ENCODE assay signal across 7 mouse cellular contexts in genomic region chr7:109852752-109853212, GRCm38 (mm10). TPM values are rescaled to one million over a fixed set of nuclear protein-coding genes. Genes with fewer than 3 reads are reported as not detected.
DNase-seq lines count a peak whose midpoint lies in the region; ATAC-seq and TF ChIP-seq lines count a peak whose summit lies in the region.

No protein-coding gene starts in this region.

- TF ChIP-seq CTCF in lung, embryonic 14.5 days (IDR thresholded peaks at IDR 0.05; ENCODE audit: low read depth), result no peak
- no peak for TF ChIP-seq CTCF in lung, adult 2 months (IDR thresholded peaks at IDR 0.05; ENCODE audit: insufficient read depth, low read length)
- no peak for TF ChIP-seq CTCF in heart, postnatal 0 days (IDR thresholded peaks at IDR 0.05; ENCODE audit: low read depth)
- TF ChIP-seq CTCF in kidney, adult 2 months (conservative IDR thresholded peaks at IDR 0.05; ENCODE audit: insufficient read depth, insufficient read length, low read depth, low read length), result no peak

- H3K27ac ChIP-seq in lung, embryonic 14.5 days (ENCODE audit: low read depth), result no peak overlapping the region
- peak overlapping the region; percentile 32; the same call in 1 of the 2 replicates for H3K27ac ChIP-seq in heart, postnatal 0 days (ENCODE audit: low read depth)
- H3K27ac ChIP-seq in stomach, embryonic 14.5 days (ENCODE audit: low read length), result no peak overlapping the region
- no peak overlapping the region for H3K27ac ChIP-seq in kidney, adult 2 months (ENCODE audit: insufficient read depth, low read depth, low read length)
- no peak overlapping the region for H3K27ac ChIP-seq in midbrain, embryonic 10.5 days (replicated peaks)

- peak; percentile 52; the same call in 1 of the 2 replicates for ATAC-seq in lung, embryonic 14.5 days (ENCODE audit: insufficient read depth)
- ATAC-seq in heart, postnatal 0 days (ENCODE audit: insufficient read depth, low read depth), result peak; percentile 72
- peak; percentile 73; the same call in 1 of the 2 replicates for ATAC-seq in stomach, embryonic 14.5 days (ENCODE audit: insufficient number of reproducible peaks, insufficient read depth, low FRiP score, low read depth)

- H3K9ac ChIP-seq in lung, embryonic 14.5 days, result no peak overlapping the region
- H3K9ac ChIP-seq in heart, postnatal 0 days (replicated peaks; ENCODE audit: low read depth, low read length), result no peak overlapping the region; the same call in 1 of the 2 replicates
- no peak overlapping the region for H3K9ac ChIP-seq in stomach, embryonic 14.5 days (replicated peaks; ENCODE audit: low read depth, low read length)

- H3K27me3 ChIP-seq in lung, embryonic 14.5 days (ENCODE audit: insufficient read depth, low read length), result no peaks in the 10 kb centered on the region
- no peaks in the 10 kb centered on the region for H3K27me3 ChIP-seq in heart, postnatal 0 days (ENCODE audit: control insufficient read depth, insufficient read depth, low read length)
- no peaks in the 10 kb centered on the region for H3K27me3 ChIP-seq in stomach, embryonic 14.5 days (ENCODE audit: control insufficient read depth, insufficient read depth, low read length)
- H3K27me3 ChIP-seq in kidney, adult 2 months (replicated peaks; ENCODE audit: control insufficient read depth, insufficient read depth, low read length), result no peaks in the 10 kb centered on the region
- H3K27me3 ChIP-seq in midbrain, embryonic 10.5 days (ENCODE audit: low read depth, poor library complexity, severe bottlenecking), result peaks cover 61% of the 10 kb centered on the region

- H3K36me3 ChIP-seq in lung, embryonic 14.5 days (ENCODE audit: insufficient read depth), result no peaks in the 10 kb centered on the region
- no peaks in the 10 kb centered on the region for H3K36me3 ChIP-seq in heart, postnatal 0 days (replicated peaks; ENCODE audit: control insufficient read depth, insufficient read depth, low read length)
- H3K36me3 ChIP-seq in stomach, embryonic 14.5 days (ENCODE audit: control insufficient read depth, insufficient read depth, low read length), result no peaks in the 10 kb centered on the region
- H3K36me3 ChIP-seq in kidney, adult 2 months (ENCODE audit: control insufficient read depth, insufficient read depth, low read length), result no peaks in the 10 kb centered on the region
- H3K36me3 ChIP-seq in midbrain, embryonic 10.5 days, result peaks cover 5% of the 10 kb centered on the region; the same call in 1 of the 2 replicates

- no peak for DNase-seq in lung, embryonic 14.5 days
- DNase-seq in lung, adult 2 months, result no peak
- peak; percentile 54 for DNase-seq in c-Kit-positive CD71-positive TER-119-negative erythroid progenitor cells, embryonic 14.5 days (ENCODE audit: low read depth)
- DNase-seq in heart, postnatal 0 days (ENCODE audit: low spot score), result peak; percentile 57
- no peak for DNase-seq in kidney, adult 2 months
- DNase-seq in midbrain, embryonic 10.5 days (ENCODE audit: low spot score), result no peak

- H3K4me1 ChIP-seq in lung, embryonic 14.5 days (ENCODE audit: insufficient read depth), result peaks cover 6% of the 10 kb centered on the region; the same call in 1 of the 2 replicates
- H3K4me1 ChIP-seq in lung, adult 2 months (ENCODE audit: control insufficient read depth, insufficient read depth, low read length), result no peaks in the 10 kb centered on the region
- peaks cover 25% of the 10 kb centered on the region for H3K4me1 ChIP-seq in heart, postnatal 0 days (ENCODE audit: control insufficient read depth, insufficient read depth)
- peaks cover 12% of the 10 kb centered on the region; the same call in 1 of the 2 replicates for H3K4me1 ChIP-seq in stomach, embryonic 14.5 days (ENCODE audit: control insufficient read depth, insufficient read depth, low read length)
- H3K4me1 ChIP-seq in kidney, adult 2 months (ENCODE audit: control insufficient read depth, insufficient read depth, low read length), result no peaks in the 10 kb centered on the region
- peaks cover 47% of the 10 kb centered on the region for H3K4me1 ChIP-seq in midbrain, embryonic 10.5 days

- no peak overlapping the region for H3K4me3 ChIP-seq in lung, embryonic 14.5 days (ENCODE audit: low read depth, low read length)
- H3K4me3 ChIP-seq in lung, adult 2 months (replicated peaks; ENCODE audit: extremely low read depth, low read depth, low read length), result no peak overlapping the region
- no peak overlapping the region for H3K4me3 ChIP-seq in heart, postnatal 0 days (ENCODE audit: low read depth, low read length)
- H3K4me3 ChIP-seq in stomach, embryonic 14.5 days (ENCODE audit: low read depth, low read length), result no peak overlapping the region
- no peak overlapping the region for H3K4me3 ChIP-seq in kidney, adult 2 months (ENCODE audit: insufficient read depth, low read depth, low read length)
- H3K4me3 ChIP-seq in midbrain, embryonic 10.5 days, result no peak overlapping the region

- no peak for TF ChIP-seq POLR2A in lung, adult 2 months (IDR thresholded peaks at IDR 0.05; ENCODE audit: borderline replicate concordance, extremely low read depth, low read depth, low read length)
- TF ChIP-seq POLR2A in kidney, adult 2 months (IDR thresholded peaks at IDR 0.05; ENCODE audit: low read depth, low read length), result no peak

- no peaks in the 10 kb centered on the region for H3K9me3 ChIP-seq in lung, embryonic 14.5 days (ENCODE audit: low read depth, low read length)
- H3K9me3 ChIP-seq in heart, postnatal 0 days (replicated peaks; ENCODE audit: control insufficient read depth, low read length), result no peaks in the 10 kb centered on the region
- H3K9me3 ChIP-seq in stomach, embryonic 14.5 days (ENCODE audit: control insufficient read depth, low read depth, low read length), result no peaks in the 10 kb centered on the region
- no peaks in the 10 kb centered on the region for H3K9me3 ChIP-seq in midbrain, embryonic 10.5 days (replicated peaks)

- WGBS in lung, embryonic 14.5 days, result 36% methylated on average over 7 of the region's 7 CpGs
- 35% methylated on average over 7 of the region's 7 CpGs for WGBS in lung, adult 2 months
- 19% methylated on average over 7 of the region's 7 CpGs for WGBS in heart, postnatal 0 days
- WGBS in stomach, embryonic 14.5 days, result 27% methylated on average over 7 of the region's 7 CpGs
- WGBS in kidney, adult 2 months, result 66% methylated on average over 7 of the region's 7 CpGs
- 72% methylated on average over 7 of the region's 7 CpGs for WGBS in midbrain, embryonic 10.5 days

- H3K4me2 ChIP-seq in lung, embryonic 14.5 days, result no peak overlapping the region
- H3K4me2 ChIP-seq in heart, postnatal 0 days (ENCODE audit: low read depth, low read length), result no peak overlapping the region
- H3K4me2 ChIP-seq in stomach, embryonic 14.5 days (replicated peaks; ENCODE audit: low read depth, low read length), result no peak overlapping the region

- TF ChIP-seq EP300 in heart, postnatal 0 days (IDR thresholded peaks at IDR 0.05; ENCODE audit: low read depth), result no peak

RNA-seq across cellular contexts. Expression of gene Scube2, which starts 12.7 kb away (rescaled TPM):
- polyA plus RNA-seq in lung, embryonic 14.5 days (2014; fragmentation: Nextera tagmentation; extraction: Ambion mirVana), result 1.3 and 2.0 TPM in 2 replicates
- 16.7 and 21.8 TPM in 2 replicates for polyA plus RNA-seq in lung, adult 2 months (2012; rRNA removed)
- total RNA-seq in heart, postnatal 0 days (2014; rRNA removed; ENCODE audit: low replicate concordance), result 9.7 and 16.8 TPM in 2 replicates
- 6.4 and 8.3 TPM in 2 replicates for polyA plus RNA-seq in heart, postnatal 0 days (2015; fragmentation: Nextera tagmentation; extraction: Ambion mirVana)
- polyA plus RNA-seq in stomach, embryonic 14.5 days (2014; fragmentation: Nextera tagmentation; extraction: Ambion mirVana), result 1.9 and 2.2 TPM in 2 replicates
- 0.28 and 0.37 TPM in 2 replicates for polyA plus RNA-seq in kidney, adult 2 months (2012; rRNA removed)
- 3.8 and 6.7 TPM in 2 replicates for polyA plus RNA-seq in midbrain, embryonic 10.5 days (2016; fragmentation: Nextera tagmentation; extraction: Ambion mirVana)

Comparison
In these comparisons a context has a peak if more than half of its experiments do, and no peak if none do; other contexts are left out.
1. DNase-seq: peak in c-Kit-positive CD71-positive TER-119-negative erythroid progenitor cells, embryonic 14.5 days (single experiment) and heart, postnatal 0 days (single experiment); none in lung, embryonic 14.5 days (single experiment), lung, adult 2 months (single experiment), kidney, adult 2 months (single experiment) and midbrain, embryonic 10.5 days (single experiment).
2. Peak in every context shown above with its lines, with median percentiles within 50 percentile points of each other: ATAC-seq.